ENCODE assay signal across 9 mouse cellular contexts in the genomic region with DNA sequence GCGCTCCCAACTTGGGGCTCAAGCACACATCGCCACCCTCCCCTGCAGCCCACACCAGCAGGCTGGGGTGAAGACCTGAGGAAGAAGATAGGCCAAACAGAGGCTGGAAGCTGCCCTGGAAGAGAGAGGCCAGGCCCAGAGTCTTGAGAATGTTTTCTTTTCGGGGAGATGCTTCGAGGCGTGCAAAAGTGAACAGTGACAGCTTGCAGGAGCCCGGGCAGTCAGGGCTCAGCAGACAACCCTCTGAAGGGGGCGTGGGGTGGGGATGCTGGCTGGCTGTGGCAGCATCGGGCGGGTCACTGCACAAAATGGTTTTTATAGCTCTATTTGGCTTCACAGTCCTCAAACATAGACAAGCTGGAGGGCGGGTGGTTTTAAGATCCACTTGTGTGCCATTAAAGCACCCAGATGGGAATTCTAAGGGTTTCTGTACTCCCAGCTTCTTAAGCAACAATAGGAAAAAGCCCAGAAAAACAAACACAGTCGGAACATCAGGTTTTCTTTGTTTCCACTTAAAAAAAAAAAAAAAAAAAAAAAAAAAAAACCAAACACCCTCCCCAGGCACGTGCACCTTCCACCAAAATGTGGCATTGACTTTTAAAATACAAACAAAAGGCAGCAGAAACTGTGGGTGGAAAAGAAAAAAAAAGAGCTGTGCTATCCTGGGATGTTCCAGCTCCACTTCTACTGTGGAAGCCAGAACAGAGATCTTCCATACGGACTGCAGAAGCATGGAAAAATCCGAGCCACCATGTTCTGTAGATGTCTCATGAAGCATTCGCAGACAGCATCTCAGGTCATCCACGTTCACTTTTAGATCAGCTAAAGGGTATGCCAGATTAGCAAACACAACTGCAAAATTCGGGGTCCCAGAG.
A peak's percentile ranks its signal among the peaks of the same experiment; 100 is the strongest.
DNase-seq lines count a peak whose midpoint lies in the region; ATAC-seq lines count a peak whose summit lies in the region.
"Had no signal": no experiment of that assay in that cellular context is flagged by ENCODE, and none has a peak within 500 bp of the region (broad histone marks: within the 10 kb centered on the region; RNA-seq: fewer than 3 reads in every experiment).

No protein-coding gene starts in this region.

- no peak for DNase-seq in heart, adult 11 months
- DNase-seq in limb, embryonic 10.5 days (ENCODE audit: low spot score) = no peak
- DNase-seq in neural tube, embryonic 10.5 days (ENCODE audit: extremely low spot score, low spot score) = peak; percentile 47
- DNase-seq in thymus, postnatal 10 days (ENCODE audit: low spot score in 2 of 2) = no peak
- DNase-seq in cerebellum, adult 11 months = no peak
- DNase-seq in ovary, adult 18-20 months (ENCODE audit: low spot score) = no peak
- DNase-seq: liver, embryonic 13.5 days had no signal

- no peak for ATAC-seq in heart, embryonic 15.5 days (replicated peaks; ENCODE audit: insufficient number of reproducible peaks, insufficient read depth, low FRiP score, low read depth)
- ATAC-seq in embryonic facial prominence, embryonic 13.5 days (ENCODE audit: insufficient number of reproducible peaks, insufficient read depth, low FRiP score, low TSS enrichment, low read depth) = no peak

- H3K4me3 ChIP-seq in heart, embryonic 15.5 days = no peak overlapping the region
- H3K4me3 ChIP-seq in embryonic facial prominence, embryonic 13.5 days = no peak overlapping the region
- no peak overlapping the region for H3K4me3 ChIP-seq in limb, embryonic 10.5 days
- H3K4me3 ChIP-seq: liver, embryonic 13.5 days had no signal

- no peak overlapping the region for H3K9ac ChIP-seq in heart, embryonic 15.5 days
- H3K9ac ChIP-seq in embryonic facial prominence, embryonic 13.5 days = peak overlapping the region; percentile 54; the same call in 1 of the 2 replicates
- H3K9ac ChIP-seq: liver, embryonic 13.5 days had no signal

- peak overlapping the region; percentile 31 for H3K4me2 ChIP-seq in heart, embryonic 15.5 days
- H3K4me2 ChIP-seq in embryonic facial prominence, embryonic 13.5 days = peak overlapping the region; percentile 21; the same call in 1 of the 2 replicates
- H3K4me2 ChIP-seq: liver, embryonic 13.5 days had no signal

- H3K27ac ChIP-seq in heart, embryonic 15.5 days = peak overlapping the region; percentile 74
- H3K27ac ChIP-seq in embryonic facial prominence, embryonic 13.5 days = peak overlapping the region; percentile 35; the same call in 1 of the 2 replicates
- peak overlapping the region; percentile 70 for H3K27ac ChIP-seq in limb, embryonic 10.5 days
- H3K27ac ChIP-seq: liver, embryonic 13.5 days had no signal

- no peaks in the 10 kb centered on the region for H3K36me3 ChIP-seq in heart, embryonic 15.5 days
- H3K36me3 ChIP-seq in embryonic facial prominence, embryonic 13.5 days = no peaks in the 10 kb centered on the region
- no peaks in the 10 kb centered on the region for H3K36me3 ChIP-seq in limb, embryonic 10.5 days
- H3K36me3 ChIP-seq: liver, embryonic 13.5 days had no signal

- peaks cover 28% of the 10 kb centered on the region for H3K4me1 ChIP-seq in heart, embryonic 15.5 days (replicated peaks)
- peaks cover 11% of the 10 kb centered on the region for H3K4me1 ChIP-seq in embryonic facial prominence, embryonic 13.5 days
- peaks cover 20% of the 10 kb centered on the region for H3K4me1 ChIP-seq in limb, embryonic 10.5 days

- H3K27me3 ChIP-seq in heart, embryonic 15.5 days = no peaks in the 10 kb centered on the region
- H3K27me3 ChIP-seq in embryonic facial prominence, embryonic 13.5 days = no peaks in the 10 kb centered on the region; the same call in none of the 2 replicates
- H3K27me3 ChIP-seq in limb, embryonic 10.5 days (ENCODE audit: low read depth, poor library complexity, severe bottlenecking) = peaks cover 16% of the 10 kb centered on the region

- 52% methylated on average over 17 of the region's 17 CpGs for WGBS in heart, embryonic 15.5 days
- 49% methylated on average over 17 of the region's 17 CpGs for WGBS in embryonic facial prominence, embryonic 13.5 days
- WGBS in limb, embryonic 10.5 days = 51% methylated on average over 17 of the region's 17 CpGs

- no peaks in the 10 kb centered on the region for H3K9me3 ChIP-seq in heart, embryonic 15.5 days (replicated peaks)
- no peaks in the 10 kb centered on the region for H3K9me3 ChIP-seq in embryonic facial prominence, embryonic 13.5 days
- no peaks in the 10 kb centered on the region for H3K9me3 ChIP-seq in limb, embryonic 10.5 days (replicated peaks)
- H3K9me3 ChIP-seq: liver, embryonic 13.5 days had no signal
